Mouse (Mus musculus): Measurements from ENCODE around the gene Dyrk1b. TPM values are rescaled to one million over a fixed set of nuclear protein-coding genes. Genes with fewer than 3 reads are reported as not detected.
"Not testable (repeated sequence)": the region's sequence is repeated elsewhere in the genome, so short reads cannot be mapped to it uniquely, and the experiment has no call there.

The Dyrk1b gene
- total RNA-seq, 2 experiments from 2014 or later, result 44.7 to 46.9 TPM

DNA sequence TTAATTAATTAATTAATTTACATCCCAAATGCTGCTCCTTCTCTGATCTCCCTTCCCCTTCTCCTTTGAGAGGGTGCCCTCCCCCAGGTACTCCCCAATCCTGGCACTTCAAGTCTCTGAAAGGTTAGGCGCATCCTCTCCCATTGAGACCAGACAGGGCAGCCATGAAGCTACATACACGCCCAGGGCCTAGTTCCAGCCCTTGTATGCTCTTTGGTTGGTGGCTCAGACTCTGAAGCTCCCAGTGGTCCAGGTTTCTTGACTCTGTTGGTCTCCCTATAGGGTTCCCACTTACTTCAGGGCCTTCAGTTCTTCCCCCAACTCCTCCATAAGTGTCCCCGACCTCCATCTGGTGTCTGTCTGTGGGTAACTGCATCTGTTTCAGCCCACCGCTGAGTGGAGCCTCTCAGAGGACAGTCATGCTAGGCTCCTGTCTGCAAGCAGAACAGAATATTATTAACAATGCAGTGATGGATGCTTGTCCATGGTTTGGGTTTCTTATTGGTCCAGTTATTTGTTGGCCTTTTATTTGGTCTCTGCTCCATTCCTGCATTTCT, 26.9 kb downstream of the Dyrk1b start:
- peak; percentile 65 for TF ChIP-seq CTCF (conservative IDR thresholded peaks at IDR 0.05)
- no peak overlapping the region for H3K4me3 ChIP-seq
- DNase-seq (ENCODE audit: low spot score in 2 of 2), result peak in 1 of 2 experiments; percentile 29
- no peak overlapping the region for H3K27ac ChIP-seq

DNA sequence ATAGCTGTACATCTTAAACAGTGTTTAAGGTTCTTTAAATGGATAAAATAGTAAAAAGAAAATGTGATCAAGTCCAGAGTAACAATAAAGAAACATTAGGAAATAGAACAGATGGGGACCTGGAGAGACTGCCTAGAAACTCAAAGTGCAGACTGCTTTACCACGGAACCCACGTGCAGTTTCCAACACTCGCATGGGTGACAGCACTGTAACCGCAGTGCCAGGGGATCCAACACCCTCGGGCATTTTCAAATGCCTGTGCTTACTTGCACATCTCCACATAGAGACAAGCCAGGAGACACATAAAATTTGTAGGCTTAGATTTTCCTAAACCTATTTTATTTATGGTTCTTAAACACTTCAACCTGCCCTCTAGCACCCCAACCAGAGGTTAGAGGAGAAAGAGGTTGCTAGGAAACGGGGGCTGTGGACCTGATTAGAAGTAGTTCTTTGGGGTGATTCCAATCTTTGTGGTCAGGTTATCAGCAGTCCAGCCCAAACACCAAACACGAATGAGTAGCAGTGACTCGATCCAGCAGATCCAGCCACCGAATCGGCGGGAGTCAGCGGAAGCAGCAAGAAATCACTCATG, 29.2 kb downstream of the Dyrk1b start:
- peak overlapping the region; percentile 79 for H3K27ac ChIP-seq
- no peak for TF ChIP-seq CTCF (conservative IDR thresholded peaks at IDR 0.05)
- H3K4me3 ChIP-seq, result peak overlapping the region; percentile 53
- DNase-seq (ENCODE audit: low spot score in 2 of 2), result no peak

DNA sequence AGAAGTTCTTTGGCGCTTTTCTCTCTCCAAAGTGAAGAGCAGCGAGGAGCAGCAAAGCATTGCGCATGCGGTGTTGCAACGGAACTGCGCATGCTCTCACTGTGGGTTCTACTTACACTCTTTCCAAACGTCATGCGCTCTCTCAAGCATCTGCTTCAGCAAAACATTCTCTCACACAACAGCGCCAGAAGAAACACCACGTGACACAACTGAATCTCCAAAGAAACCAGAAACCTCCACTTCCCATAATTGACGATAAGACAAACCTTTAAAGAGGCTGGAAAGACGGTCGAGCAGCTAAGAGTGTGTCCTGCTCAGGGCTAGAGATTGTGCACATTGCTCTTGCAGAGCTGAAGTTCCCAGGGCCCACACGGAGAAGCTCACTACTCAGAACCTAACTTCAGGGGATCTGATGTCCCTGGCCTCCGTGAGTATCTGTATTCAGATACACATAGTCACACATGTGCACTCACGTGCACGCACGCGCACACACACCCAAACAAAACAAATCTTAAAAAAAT, 29.8 kb downstream of the Dyrk1b start:
- H3K4me3 ChIP-seq, result peak overlapping the region; percentile 53
- 0 out of 2 replicates have a peak, but pooled peaks have one; percentile 2 for TF ChIP-seq CTCF (conservative IDR thresholded peaks at IDR 0.05)
- peak; percentile 57 to 85 for DNase-seq (ENCODE audit: low spot score in 2 of 2)
- peak overlapping the region; percentile 79 for H3K27ac ChIP-seq

- peak; percentile 53 for TF ChIP-seq CTCF (conservative IDR thresholded peaks at IDR 0.05)
- no peak overlapping the region for H3K27ac ChIP-seq
- no peak for DNase-seq (ENCODE audit: low spot score in 2 of 2)
Measured at GRCm38 (mm10) chr7:28210731-28211130, 31.5 kb downstream of the Dyrk1b start.

DNA sequence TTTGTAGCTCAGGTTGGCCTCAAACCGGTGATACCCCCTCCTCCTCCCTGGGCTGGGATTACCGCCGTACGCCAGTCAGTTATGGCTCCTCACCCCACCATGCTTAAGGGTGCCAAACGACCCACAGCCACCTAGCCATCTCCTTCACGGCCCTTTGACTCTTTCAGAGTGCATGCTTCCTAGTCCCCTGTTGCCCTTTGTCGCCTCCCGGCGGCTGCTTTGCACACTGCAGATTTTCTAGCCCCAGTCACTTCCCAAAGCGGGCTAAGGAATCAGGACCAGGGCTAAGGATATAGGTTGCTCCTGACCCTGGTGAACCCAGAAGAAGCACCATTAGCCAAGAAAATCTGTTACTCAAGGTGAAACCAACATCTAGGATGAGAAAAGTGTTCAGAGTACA, 34.9 kb downstream of the Dyrk1b start:
- TF ChIP-seq CTCF (conservative IDR thresholded peaks at IDR 0.05), result peak; percentile 87
- H3K4me3 ChIP-seq, result no peak overlapping the region
- no peak overlapping the region for H3K27ac ChIP-seq
- peak in 1 of 2 experiments; percentile 74 for DNase-seq (ENCODE audit: low spot score in 2 of 2)

More at GRCm38 (mm10) chr7:28210731-28211130, 31.5 kb downstream of the Dyrk1b start:
- H3K4me3 ChIP-seq, result no peak overlapping the region

DNA sequence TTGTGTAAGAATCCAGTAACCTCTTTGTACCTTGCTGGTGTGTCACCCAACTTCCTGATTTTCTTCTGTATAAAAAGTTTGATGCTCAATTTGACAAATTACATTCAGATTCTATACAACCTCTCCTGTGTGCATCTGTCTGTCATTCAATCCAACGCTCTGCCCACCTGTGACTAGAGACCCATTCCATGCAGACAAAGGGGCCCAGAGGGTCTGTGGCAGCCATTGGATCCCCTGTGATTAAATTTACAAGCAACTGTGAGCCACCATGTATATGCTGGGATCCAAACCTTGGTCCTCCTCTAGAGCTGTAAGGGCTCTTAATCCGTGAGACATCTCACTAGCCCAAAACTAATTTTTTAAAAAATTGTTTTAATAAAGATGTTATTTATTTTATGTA, 36.7 kb downstream of the Dyrk1b start:
- DNase-seq (ENCODE audit: low spot score in 2 of 2); H3K27ac ChIP-seq; H3K4me3 ChIP-seq: not testable (repeated sequence)

- not testable (repeated sequence) for H3K4me3 ChIP-seq; DNase-seq (ENCODE audit: low spot score in 2 of 2); H3K27ac ChIP-seq
Measured at GRCm38 (mm10) chr7:28217811-28218210, 38.5 kb downstream of the Dyrk1b start.

DNA sequence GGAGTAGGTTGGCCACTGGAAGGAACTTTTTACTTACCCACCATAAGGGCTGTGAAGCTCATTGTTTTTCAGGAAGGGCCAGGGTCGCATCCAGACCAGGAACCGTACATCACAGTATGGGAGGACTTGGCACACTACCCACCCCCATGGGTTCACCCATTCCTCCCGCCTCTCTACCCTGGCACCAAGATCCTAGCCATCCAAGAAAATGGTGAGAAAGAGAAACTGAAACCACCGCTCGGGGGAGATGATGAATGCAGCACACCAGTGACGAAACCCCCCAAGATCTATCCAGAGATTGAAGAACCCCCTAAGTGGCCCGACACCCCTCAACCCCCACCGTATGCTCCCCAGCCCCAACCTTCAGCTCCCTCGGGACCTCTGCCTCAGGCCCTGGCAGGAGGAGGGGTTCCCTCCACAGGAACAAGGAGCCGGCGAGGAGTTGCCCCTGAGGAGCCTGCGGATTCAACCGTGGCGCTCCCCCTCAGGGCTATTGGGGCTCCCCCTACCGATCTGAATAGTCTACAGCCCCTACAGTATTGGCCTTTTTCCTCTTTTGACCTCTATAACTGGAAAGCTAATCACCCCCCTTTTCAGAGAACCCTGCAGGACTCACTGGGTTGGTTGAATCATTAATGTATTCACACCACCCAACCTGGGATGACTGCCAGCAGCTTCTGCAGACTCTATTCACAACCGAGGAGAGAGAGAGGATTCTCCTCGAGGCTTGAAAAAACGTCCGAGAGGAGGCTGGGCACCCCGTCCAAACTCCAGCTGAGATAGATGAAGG, 39.9 kb downstream of the Dyrk1b start:
- not testable (repeated sequence) for H3K27ac ChIP-seq, H3K4me3 ChIP-seq
- peak; percentile 45 for TF ChIP-seq CTCF (conservative IDR thresholded peaks at IDR 0.05)
- peak; percentile 46 to 66 for DNase-seq (ENCODE audit: low spot score in 2 of 2)

DNA sequence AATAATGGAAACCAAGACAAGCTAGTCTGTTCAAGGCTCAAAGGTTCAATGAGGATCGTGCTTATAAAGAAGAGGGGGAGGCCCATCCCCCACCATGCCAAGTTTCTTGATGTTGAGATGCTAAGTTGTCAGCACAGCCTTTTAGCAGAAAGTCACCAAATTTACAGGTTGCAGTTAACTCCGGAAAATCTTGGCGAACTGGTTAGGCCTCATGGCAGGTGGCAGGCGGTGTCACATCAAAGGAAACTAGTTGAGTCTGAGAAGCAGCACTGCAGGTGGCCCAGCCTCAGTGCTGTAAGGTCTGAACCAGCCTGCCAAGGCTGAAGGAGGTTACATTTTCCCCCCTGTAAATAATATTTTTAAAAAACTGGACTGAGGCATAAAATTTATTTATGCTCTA, 47.6 kb downstream of the Dyrk1b start:
- DNase-seq (ENCODE audit: low spot score in 2 of 2); H3K27ac ChIP-seq; H3K4me3 ChIP-seq: not testable (repeated sequence)

- not testable (repeated sequence) for H3K4me3 ChIP-seq; H3K27ac ChIP-seq; DNase-seq (ENCODE audit: low spot score in 2 of 2)
Measured at GRCm38 (mm10) chr7:28227421-28227820, 48.2 kb downstream of the Dyrk1b start.

Other genes starting within 250 kb of the Dyrk1b start
- 10 to 100 TPM; 19.3 to 21.8 TPM for gene Zfp780b, start 200.3 kb upstream of the Dyrk1b start, total RNA-seq (2021)
- 1 to 10 TPM; 6.1 to 6.9 TPM for gene Zfp850, start 165.4 kb upstream of the Dyrk1b start, total RNA-seq (2021)
- 100 to 1,000 TPM; 132 to 133 TPM for gene Psmc4, start 129.4 kb upstream of the Dyrk1b start, total RNA-seq (2021)
- 1 to 10 TPM in 1 of 2 experiments, under 1 TPM in 1; 0.95 to 1.2 TPM for gene Fcgbp, start 108.2 kb upstream of the Dyrk1b start, total RNA-seq (2021)
- under 1 TPM in 1 of 2 experiments, not detected in 1; 0.05 TPM for gene 9530053A07Rik, start 50.0 kb upstream of the Dyrk1b start, total RNA-seq (2021)
- gene Fbl, start 9.8 kb upstream of the Dyrk1b start, total RNA-seq (2021), result 10 to 100 TPM; 51.7 to 52.3 TPM
- 10 to 100 TPM; 58.3 to 59.0 TPM for gene Eid2, start 88.4 kb downstream of the Dyrk1b start, total RNA-seq (2021)
- gene Eid2b, start 98.3 kb downstream of the Dyrk1b start, total RNA-seq (2021), result 10 to 100 TPM; 34.3 to 37.5 TPM
- gene Selenov, start 111.7 kb downstream of the Dyrk1b start, total RNA-seq (2021), result under 1 TPM; 0.38 to 0.79 TPM
- gene Dll3, start 122.8 kb downstream of the Dyrk1b start, total RNA-seq (2021), result 1 to 10 TPM; 1.8 to 1.9 TPM
- gene Timm50, start 132.6 kb downstream of the Dyrk1b start, total RNA-seq (2021), result 10 to 100 TPM; 37.8 to 38.5 TPM
- gene Supt5, start 159.3 kb downstream of the Dyrk1b start, total RNA-seq (2021), result 100 to 1,000 TPM; 117 to 123 TPM
- gene Rps16, start 171.2 kb downstream of the Dyrk1b start, total RNA-seq (2021), result 100 to 1,000 TPM; 490 to 496 TPM
- 1 to 10 TPM; 5.9 to 6.8 TPM for gene Plekhg2, start 193.1 kb downstream of the Dyrk1b start, total RNA-seq (2021)
- 1 to 10 TPM; 2.0 to 3.2 TPM for gene Zfp36, start 200.8 kb downstream of the Dyrk1b start, total RNA-seq (2021)
- 10 to 100 TPM; 17.7 to 18.7 TPM for gene Med29, start 213.2 kb downstream of the Dyrk1b start, total RNA-seq (2021)
- gene Paf1, start 213.5 kb downstream of the Dyrk1b start, total RNA-seq (2021), result 10 to 100 TPM; 68.4 to 79.0 TPM

All from layer of hippocampus, adult 2 months (tissue).